Mouse (Mus musculus) CD4-positive, CD25-positive, alpha-beta regulatory T cell, adult 2 months (primary cell): ENCODE data around the gene Itpripl1.
"Not testable (repeated sequence)": the region's sequence is repeated elsewhere in the genome, so short reads cannot be mapped to it uniquely, and the experiment has no call there.

Experiments
- DNase-seq: peaks from one replicate; pipeline ENCODE4 v3.0.0-alpha.2; 2012; ENCODE audit warnings: low read depth, low spot score

Itpripl1 gene

DNA sequence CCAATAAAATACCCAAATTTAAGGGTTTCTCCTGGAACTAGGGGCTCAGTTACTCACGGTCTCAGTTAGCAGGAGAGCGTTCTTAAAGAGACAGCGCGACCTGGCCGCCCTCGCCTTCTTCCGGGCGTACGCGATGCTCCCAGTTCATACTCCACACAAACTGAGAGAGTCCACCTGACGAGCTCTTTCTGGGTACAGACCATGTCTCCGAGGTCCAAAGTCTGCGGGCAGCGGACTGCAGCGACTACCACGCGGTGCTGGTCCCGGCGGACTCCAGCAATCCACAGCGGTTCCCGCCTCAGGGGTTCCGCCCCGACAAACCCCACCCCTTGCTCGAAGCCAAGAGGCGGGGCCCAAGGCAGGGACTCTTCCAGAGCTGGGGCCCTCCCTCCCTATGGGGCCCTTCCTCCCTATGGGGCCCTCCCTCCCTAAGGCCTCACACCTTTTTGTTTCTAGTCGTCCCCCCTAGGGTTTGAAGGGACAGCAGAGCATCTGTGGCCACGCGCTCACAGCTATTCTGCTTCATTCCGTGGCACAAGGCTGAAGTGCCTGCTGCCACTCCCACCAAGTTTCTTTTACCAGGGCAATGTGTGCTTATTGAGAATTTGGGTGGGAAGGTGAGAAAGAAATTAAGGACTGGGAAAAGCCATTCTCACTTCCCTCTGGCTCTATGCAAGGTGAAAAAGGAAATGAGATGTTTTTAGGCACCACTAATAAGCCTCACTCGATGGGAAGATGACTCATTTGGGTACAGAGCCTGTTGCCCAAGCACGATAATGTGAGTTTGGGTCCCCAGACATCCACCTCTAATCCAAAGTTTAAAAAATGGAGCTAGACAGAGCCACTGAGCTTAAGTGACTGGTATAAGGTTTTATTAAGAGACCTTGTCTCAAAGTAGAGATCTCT is at the start of gene Itpripl1:
Itpripl1 (minus strand) TSS at position 285 of the 906 bp plus-strand sequence.
- peak; percentile 83 for DNase-seq

DNA sequence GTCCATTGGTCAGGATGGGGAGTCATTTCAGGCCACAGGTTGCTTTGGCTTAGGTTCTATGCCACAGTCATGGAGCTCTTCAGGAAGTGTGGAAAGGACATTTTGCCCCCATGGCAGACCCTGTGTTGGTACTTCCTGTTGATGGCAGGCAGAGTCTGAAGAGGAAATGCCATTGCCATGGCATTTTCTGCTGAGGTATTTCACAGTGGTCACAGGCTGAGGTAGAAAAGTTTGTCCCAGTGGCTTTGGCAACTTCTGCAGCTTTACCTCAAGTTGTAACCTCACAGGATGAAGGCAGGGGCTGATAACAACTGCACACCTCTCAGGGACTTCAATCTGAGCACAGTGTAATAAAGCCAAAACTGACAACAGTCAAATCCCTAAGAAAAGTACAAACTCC is 46.3 kb upstream of the Itpripl1 start:
- DNase-seq: no peak

DNA sequence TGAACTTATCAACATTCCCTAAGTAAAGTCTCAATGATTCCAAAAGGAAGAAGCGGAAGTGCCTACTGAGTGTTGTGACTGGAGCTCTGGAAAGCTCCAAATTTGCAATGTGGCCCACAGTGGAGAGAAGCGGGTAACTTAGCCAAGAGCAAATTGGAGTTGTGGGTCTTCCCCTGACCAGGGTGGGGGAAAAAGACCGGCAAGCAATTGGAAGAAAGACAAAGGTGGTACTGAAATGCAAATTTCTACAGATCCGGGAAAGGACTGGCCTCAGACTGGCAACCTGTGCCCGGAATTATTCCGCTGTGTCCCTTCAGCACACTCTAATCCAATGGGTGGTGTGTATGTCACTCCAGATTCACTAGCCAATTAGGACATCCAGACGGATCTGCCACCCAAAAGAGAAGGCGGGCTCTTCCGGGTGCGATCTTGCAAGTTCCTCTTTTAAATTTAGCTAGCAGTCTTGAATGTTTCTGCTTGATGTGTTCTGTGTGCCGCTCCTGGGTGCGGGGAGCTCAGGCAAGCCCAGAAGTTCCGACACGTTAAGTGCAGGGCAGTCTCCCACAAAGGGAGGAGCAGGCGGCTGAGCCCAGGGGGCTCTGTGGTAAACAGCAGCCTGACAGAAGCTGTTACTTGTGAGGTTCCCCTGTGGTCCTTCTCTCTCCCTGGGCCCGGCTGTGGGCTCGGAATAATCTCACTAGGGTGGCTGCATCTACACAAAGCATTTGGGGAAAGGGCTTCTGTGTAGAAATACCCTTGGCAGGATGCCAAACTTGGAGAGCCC is 39.5 kb upstream of the Itpripl1 start:
- DNase-seq: peak; percentile 88

DNA sequence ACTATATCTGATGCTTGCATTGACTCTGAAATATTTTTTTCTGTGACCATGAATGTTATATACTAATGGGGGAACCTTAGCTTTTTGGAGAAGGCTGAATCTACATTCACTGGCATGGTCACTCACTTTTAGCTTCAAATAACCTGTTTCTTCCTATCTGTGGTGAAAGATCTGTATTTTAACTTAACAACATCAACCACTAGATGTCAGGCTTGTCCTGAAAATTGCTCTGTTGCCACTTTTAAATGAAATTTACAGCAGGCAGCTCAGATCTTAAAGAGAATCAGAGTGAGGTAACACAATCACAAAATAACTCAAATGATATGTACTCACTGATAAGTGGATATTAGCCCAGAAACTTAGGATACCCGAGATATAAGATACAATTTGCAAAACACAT is 23.0 kb upstream of the Itpripl1 start:
- peak; percentile 72 for DNase-seq

DNA sequence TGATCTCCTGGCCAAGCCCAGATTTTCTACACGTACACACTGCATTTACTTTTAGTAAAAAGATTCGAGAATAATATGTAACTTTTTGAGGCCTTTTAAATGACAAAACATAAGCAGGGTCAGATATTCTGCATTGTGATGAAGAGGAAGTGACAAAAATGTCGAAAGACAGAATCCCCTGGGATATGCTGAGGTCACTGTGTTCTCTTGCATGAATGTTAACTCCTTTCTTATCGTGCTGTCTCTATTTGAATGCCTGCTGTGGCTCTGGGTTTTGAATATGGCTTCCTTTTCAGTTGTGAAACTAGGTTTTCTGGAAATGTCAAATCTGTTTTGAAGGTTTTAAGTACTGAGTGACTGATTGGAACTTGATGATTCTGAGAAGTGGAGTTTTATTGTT is 22.4 kb upstream of the Itpripl1 start:
- no peak for DNase-seq

DNA sequence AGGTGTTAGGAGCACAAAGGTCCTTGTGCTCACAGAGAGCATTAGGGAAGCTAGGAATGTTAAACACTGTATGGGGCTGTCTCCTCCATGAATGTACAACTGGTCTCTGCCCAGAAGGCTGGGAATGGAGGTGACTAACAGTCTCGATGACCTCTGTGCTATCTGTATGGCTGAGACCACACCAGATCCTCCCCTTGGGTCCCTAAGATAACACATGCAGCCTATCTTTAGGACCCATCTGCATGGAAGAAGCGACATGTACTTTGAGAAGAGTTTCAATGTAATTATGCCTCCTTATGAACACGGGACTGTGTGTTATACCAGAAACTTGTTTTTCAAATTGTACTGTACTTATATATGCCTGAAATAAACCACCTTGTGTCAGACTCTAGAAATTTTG is 2.5 kb upstream of the Itpripl1 start:
- no peak for DNase-seq

DNA sequence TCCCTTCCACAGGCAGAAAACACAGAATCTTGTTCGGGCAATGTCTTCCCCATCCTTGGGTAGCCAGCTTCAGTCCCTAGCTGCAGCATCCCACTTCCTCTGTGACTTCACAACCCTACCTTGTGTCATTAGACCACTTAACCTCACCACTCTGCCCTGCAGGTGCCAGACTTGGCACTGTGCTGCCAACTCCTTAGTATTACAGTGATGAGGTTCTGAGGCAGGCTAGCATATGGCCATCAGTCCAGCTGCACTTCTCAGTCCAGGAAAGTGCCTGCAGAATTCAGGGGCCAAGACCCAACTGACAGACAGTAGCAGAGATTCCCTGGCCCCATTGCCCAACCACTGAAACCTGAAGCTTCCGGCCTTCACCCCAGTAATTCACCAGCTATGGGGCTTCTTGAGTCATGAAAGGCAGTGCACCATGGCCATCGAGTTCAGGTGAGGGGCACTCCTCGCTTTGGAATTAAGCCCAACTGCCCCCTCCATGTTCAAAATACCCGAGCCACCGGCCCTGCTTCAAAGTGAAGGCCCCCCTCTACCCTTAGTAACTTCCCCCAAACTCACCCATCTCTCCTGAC is 575 bp downstream of the Itpripl1 start:
- DNase-seq: peak; percentile 29

DNA sequence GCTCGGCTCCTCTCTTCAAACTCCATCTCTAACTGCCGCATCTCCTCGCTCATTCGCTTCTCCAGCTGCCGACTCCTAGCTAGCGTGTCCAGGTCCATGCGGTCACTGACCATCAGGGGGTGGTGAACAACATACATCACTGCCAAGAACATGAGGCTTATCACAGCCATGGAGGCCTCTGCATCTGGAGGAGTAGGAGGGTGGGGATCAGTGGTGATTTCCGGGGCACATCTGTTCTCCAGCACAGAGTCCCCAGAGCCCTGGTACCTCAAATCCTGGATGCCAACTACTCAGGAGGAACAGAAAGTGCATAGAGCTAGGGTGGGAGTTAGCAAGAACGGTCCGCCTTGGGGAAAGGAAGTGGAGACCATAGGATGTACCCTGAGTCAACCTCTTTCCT is 1.2 kb downstream of the Itpripl1 start:
- no peak for DNase-seq

DNA sequence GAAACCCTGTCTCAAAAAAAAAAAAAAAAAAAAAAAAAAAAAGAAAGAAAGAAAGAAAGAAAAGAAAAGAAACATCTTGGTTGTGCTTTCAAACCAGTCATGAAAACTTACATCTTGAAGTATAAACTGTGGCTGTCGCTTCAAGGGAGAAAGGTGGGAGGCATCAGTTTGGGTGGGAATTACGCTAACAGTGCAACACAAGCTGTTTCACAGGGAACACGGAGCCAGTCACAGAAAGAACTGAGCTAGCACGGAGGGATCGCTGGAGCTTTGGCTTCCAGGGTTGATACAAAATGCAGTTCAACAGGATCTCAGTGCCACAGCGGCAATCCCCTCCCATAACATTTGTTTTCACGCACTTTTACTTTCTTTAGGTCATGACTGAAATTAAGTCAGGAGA is 3.2 kb downstream of the Itpripl1 start:
- no peak for DNase-seq

DNA sequence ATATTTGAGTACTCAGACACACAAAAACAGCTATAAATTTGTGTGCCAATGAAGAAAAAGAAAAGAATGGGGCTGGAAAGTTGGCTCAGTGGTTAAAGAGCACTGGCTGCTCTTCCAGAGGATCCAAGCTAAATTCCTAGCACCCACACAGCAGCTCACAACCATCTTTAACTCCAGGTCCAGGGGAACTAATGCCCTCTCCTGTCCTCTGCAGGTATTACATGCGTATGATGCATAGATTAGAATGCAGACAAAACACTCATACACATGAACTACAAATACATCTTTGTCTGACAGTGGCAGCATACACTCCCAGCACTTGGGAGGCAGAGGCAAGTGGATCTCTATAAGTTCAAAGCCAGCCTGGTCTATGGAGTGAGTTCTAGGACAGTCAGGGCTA is 3.6 kb downstream of the Itpripl1 start:
- peak; percentile 41 for DNase-seq

DNA sequence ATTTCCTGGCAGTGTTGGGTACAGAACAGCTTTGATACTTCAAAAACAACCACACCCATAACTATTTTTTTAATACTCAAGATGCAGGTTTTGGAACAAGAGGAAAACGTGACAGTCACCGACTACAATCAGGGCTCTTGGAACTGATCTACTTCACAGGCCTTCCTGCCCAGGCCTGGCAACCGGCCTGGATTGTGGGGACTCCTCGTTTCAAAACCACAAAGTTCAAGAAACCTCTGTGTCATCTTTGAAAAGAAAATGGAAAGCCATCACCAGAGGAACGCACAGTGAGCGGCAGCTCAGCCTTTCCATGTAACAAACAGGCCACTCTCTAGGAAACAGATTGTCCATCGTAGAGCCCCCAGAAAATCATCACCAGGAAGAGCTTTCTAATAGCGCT is 4.1 kb downstream of the Itpripl1 start:
- no peak for DNase-seq

DNA sequence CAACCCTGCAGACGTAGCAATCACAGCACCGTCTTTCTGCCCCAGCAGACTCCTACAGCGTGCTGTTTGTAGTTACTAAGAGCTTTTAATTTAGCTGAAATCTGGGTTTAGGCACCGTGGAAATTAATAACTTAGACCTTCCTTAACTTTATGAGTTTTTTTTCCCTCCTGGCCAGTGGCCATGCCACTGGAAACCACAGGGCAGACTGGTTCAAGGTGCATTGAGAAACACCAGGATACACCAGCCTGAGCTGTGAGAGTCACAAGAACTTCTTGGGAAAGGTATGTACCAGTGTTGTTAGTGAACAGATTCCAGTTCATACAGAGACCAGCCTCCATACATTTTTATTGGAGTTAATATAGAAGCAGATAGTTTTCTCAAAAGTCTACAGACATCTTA is 4.8 kb downstream of the Itpripl1 start:
- no peak for DNase-seq

DNA sequence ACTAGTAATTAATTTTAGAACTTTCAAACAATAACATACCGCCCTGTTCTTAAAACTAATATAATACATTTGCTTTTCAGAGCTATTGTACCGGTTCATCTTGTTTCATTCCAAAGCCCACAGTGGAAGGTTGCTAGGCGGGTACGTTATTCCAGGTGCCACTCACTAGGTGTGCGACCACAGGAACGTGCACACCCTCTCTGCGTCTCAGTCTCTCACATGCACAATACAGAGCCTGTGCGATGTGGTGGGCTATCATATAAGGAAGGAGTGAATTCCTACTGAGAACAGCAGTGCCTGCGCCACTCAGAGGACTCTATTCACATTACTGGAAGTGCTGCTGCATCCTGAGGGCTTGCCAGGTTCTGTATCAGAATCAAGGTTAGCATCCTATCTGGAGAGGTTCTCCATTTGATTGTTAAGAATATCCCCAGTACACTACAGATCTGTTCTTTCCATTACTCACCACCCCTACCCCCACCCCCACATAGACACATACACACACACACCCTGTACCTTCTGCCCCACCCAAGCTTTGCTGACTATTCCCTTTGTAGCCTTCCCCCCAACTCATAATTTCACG is 5.3 kb downstream of the Itpripl1 start:
- DNase-seq: no peak

DNA sequence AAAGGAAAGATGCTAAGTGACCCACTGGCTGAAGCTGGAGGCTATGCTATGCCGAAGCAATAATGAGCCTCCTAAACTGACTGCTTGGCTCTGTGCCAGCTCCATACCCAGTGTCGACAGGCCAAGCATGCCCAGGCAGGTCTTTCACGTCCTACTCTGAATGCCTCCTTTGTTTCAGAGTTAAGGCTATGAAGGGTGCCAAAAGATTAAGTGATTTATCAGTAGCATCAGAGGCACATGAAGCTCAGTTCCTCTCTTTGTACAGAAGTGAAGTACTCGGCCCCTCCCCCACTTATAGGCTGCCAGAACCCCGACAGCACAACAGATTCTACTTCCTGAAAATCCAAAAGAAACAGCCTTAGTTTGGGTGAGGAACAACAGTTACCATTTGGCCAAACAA is 6.3 kb downstream of the Itpripl1 start:
- DNase-seq: peak; percentile 38

DNA sequence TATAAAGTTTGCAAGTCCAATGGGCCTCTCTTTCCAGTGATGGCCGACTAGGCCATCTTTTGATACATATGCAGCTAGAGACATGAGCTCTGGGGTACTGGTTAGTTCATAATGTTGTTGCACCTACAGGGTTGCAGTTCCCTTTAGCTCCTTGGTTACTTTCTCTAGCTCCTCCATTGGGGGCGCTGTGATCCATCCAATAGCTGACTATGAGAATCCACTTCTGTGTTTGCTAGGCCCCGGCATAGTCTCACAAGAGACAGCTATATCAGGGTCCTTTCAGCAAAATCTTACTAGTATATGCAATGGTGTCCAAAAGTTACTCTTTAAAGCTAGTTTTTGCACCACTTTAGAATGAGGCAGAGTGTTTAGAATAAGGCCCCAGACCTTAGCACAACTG is 8.0 kb downstream of the Itpripl1 start:
- not testable (repeated sequence) for DNase-seq

DNA sequence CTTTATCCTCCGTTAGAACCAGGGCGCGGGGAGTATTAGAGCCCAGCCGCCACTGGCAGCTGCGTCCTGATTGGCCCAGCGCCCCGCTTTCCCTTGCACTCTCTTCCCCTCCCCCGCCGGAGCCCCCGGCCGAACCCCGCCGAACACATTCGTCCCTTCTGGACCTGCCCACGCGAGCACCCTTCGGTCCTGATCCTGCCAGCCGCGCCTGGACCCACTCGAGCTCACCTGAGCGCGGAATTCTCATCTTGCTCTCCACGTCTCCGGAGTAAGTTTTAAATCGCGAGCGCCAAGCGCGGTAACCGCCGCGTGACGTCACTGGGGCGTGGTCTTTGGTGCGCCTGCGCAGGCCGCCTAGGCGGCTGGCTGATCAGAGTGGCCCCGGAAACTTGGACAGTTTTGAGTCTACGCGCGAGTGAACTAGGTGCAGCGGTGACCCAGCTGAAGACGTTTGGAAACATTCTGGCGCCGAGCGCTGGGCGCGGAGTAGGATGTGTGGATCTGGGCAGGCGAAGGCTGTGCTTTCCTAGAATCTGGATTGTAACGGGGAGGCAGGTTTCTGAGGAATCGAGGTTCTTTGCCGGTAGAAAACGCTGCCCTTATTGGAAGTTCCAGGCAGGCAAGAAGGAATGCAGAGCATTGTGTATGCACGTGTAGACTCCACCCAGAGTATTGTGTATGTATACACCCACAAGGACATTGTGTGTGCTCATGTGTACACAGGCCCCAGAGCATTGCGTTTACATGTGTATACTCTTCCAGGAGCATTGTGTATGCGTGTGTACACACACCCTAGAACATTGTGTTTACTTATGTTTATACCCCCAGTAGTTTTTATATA is 9.4 kb downstream of the Itpripl1 start, which contains the start of gene Ncaph:
Ncaph (minus strand) TSS at position 334 of the 841 bp plus-strand sequence.
- DNase-seq: peak; percentile 95

DNA sequence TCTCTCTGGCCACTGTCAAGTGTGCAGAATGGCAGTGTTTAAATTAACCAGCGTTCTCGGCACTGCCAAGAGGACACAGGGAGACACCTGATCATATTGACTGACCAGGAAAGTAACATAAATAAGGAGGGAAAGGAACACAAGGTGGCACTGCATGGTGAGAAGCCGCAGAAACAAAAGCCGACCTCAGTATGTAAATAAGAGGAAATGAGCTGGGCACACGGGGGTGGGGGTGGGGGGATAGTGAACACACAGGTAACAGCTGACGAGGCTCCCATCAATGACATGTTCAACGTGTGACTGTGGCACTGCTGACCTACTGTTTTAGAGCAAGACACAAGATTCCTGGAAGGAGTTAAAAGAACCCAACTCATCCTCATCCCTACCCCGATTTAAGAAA is 11.9 kb downstream of the Itpripl1 start:
- peak; percentile 49 for DNase-seq

DNA sequence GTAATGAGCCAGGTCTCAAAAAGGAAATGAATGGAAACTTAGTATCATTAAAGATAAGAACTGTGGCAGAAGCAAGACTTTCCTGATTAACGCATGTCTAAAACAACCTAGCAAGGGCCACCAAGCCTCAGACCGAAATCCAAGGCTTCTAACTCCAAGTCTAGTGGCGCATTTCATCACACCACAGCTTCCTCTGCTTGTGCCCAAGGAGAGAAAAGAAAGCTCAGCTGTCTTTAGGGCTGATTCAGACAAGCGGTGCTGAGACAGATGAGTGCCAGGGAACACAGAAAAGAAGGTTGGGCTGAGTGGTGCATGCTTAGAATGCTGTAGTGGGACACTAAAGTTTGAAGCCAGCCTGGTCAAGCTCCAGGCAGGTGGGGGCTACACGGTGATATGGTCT is 14.3 kb downstream of the Itpripl1 start:
- DNase-seq: no peak

DNA sequence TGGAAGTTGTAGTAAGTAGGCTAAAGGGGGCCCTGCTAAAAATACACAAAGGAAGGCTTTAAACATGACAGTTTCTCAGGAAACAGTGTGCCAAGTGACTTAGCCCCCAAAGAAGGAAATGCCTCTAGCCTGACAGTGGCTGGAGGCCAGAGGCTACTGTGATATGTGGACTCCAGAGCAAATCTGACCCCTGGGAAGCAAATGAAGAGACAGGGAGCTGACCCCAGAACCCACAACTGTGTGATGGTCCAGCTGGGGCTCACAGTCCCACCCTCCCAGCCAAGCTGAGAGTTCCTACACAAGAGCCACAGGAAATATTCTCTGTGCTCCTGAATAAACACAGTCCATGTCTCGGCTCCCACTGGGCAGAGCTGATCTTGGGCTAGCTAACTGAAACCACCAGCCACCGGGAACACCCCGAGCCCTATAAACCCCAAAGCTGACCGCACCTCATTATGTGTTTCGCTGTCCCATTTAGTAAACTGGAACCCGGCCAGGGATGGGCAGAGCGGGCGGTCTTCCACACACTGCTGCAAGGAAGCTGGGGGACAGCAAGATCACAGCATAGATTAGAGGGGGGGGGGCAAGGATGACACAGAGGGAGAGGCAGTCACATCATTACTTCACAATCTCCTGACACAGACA is 21.5 kb downstream of the Itpripl1 start:
- DNase-seq: no peak

DNA sequence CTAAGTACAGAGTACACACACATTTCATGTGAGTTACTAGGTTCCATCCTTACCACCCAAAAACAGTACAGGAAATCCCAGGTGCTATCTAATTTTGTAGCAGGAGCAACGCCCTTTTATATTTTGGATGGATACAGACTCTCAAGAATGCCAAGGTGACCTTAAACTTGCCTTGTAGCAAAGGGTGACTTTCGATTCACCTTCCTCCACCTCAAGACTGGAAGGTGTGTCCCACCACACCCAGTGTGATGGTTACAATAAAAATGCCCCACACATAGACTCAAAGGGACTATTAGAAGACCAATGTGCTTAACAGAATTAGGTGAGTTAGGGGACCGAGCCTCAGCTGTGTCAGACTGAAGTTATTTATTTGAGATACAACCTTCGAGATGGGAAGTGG is 34.3 kb downstream of the Itpripl1 start:
- no peak for DNase-seq

DNA sequence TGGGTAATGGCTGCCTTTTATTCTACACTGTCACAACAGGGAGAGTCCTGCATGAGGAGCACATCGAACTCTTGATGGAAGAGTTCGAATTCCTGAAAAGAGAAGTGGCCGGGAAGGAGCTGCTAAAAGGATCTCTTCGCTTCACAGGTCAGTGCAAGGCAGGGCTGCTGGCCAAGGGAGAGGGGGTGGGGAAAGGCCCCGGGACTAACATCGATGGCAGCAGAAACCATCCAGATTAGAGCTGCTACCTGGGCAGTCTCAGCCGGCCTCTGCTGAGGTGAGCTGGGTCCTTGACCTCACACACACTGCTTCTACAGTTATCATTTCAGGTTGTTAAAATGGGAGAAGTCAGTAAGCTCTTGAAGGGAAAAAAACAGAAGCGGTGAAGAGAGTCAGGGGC is 51.2 kb downstream of the Itpripl1 start:
- DNase-seq: no peak
